Mouse (Mus musculus) stomach, postnatal 0 days (tissue): ENCODE data around the gene Poc5.

Experiments used
- CTCF ChIP-seq: IDR thresholded peaks from 2 replicates; pipeline ENCODE4 v1.5.1; 2016; ENCODE audit warnings: antibody characterized with exemption, low read depth, mild to moderate bottlenecking, moderate library complexity
- EP300 ChIP-seq: optimal IDR thresholded peaks from 2 replicates; pipeline ENCODE3; 2016; ENCODE audit warnings: antibody characterized with exemption

- TF ChIP-seq CTCF, result no peak
- no peak for TF ChIP-seq EP300
Measured at GRCm38 (mm10) chr13:96458018-96458417, 69.9 kb downstream of the Poc5 start.
